Mouse (Mus musculus) testis, adult 2 months (tissue): ENCODE measurements around the gene Ahcyl2. TPM values are rescaled to one million over a fixed set of nuclear protein-coding genes. Genes with fewer than 3 reads are reported as not detected.

Experiments
- H3K27ac ChIP-seq: fragments of 200-500 bp; 2 replicates; pipeline ENCODE4 v1.5.1; 2012; ENCODE audit warnings: low read depth, low read length; ENCODE audit not compliant: control insufficient read depth, insufficient read depth
- H3K27me3 ChIP-seq: fragments of 200-500 bp; 2 replicates; pipeline ENCODE4 v1.6.1; 2012; ENCODE audit warnings: mild to moderate bottlenecking, low read length, moderate library complexity; ENCODE audit not compliant: control insufficient read depth, insufficient read depth
- H3K36me3 ChIP-seq: fragments of 200-500 bp; 2 replicates; pipeline ENCODE4 v1.6.1; 2012; ENCODE audit warnings: mild to moderate bottlenecking, low read length; ENCODE audit not compliant: control insufficient read depth, insufficient read depth
- H3K4me1 ChIP-seq: fragments of 200-500 bp; 2 replicates; pipeline ENCODE4 v1.6.1; 2012; ENCODE audit warnings: low read length; ENCODE audit not compliant: control insufficient read depth, insufficient read depth
- H3K4me3 ChIP-seq: fragments of 200-500 bp; 2 replicates; pipeline ENCODE4 v1.5.1; 2012; ENCODE audit warnings: low read depth, mild to moderate bottlenecking, low read length, moderate library complexity, mixed read lengths; ENCODE audit not compliant: control insufficient read depth
- CTCF ChIP-seq: fragments of 200-500 bp; IDR thresholded peaks from 2 replicates; pipeline ENCODE4 v1.5.1; 2012; ENCODE audit warnings: low read depth, mild to moderate bottlenecking, inconsistent platforms, low read length, moderate library complexity; ENCODE audit not compliant: control insufficient read depth, insufficient read depth, insufficient replicate concordance
- POLR2A ChIP-seq: fragments of 200-500 bp; IDR thresholded peaks from 2 replicates; pipeline ENCODE4 v1.6.1; 2012; ENCODE audit warnings: low read depth, mild to moderate bottlenecking, inconsistent platforms, low read length, moderate library complexity; ENCODE audit not compliant: control insufficient read depth
- polyA plus RNA-seq: library from polyadenylated mRNA; depleted of rRNA; stranded (reverse); fragments of >200 nt; gene quantifications from 2 replicates; pipeline ENCODE4 v1.2.3, GENCODE M21; 2012

Gene Ahcyl2
- polyA plus RNA-seq, 1 experiment: 118 TPM

DNA sequence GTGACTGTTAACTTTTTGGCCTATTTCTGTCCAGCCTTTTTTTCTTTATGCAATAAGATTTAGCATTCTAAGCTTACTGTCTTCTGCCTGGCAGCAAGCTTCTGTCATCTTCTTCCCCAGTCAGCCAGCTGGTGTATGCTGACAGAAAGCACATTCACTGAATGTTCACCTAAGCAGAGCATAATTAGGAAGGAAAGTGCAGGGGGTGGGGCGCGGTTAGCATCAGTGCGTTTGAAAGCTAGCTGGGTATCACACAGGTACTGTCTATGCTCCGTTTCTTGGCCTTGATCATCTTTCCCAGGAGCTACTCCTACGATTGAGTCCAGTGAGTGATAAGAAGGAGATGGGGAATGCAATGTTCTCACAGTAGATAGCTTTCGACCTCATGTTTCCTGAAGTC is 162.9 kb downstream of the Ahcyl2 start:
- Histone ChIP-seq H3K36me3 (peaks cover 8% of the 10 kb centered on the region), H3K27ac (no peak overlapping the region), H3K27me3 (no peaks in the 10 kb centered on the region), H3K4me3 (no peak overlapping the region), H3K4me1 (peaks cover 5% of the 10 kb centered on the region)
- no peak for TF ChIP-seq POLR2A
- TF ChIP-seq CTCF: no peak

DNA sequence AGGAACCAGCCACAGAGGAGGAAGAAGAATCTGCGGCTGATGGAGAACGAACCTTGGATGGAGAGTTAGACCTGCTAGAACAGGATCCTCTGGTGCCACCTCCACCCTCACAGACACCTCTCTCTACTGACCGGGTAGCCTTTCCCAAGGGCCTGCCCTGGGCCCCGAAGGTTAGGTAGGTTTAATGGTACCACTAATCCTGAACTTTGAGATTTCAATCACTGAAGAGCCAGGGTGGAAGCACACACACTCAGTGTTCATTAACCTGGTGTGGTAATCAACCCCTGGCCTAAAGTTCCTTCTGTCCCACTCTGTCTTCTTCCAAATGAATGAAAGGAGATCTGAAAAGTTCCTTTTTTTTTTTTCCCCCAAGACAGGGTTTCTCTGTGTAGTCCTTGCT is 163.4 kb downstream of the Ahcyl2 start:
- peaks cover 8% of the 10 kb centered on the region for H3K36me3 ChIP-seq
- no peak for TF ChIP-seq POLR2A
- no peak for TF ChIP-seq CTCF
- H3K27me3 ChIP-seq: no peaks in the 10 kb centered on the region
- peak overlapping the region; percentile 59; the same call in 1 of the 2 replicates for H3K27ac ChIP-seq
- H3K4me3 ChIP-seq: no peak overlapping the region
- peaks cover 5% of the 10 kb centered on the region for H3K4me1 ChIP-seq

DNA sequence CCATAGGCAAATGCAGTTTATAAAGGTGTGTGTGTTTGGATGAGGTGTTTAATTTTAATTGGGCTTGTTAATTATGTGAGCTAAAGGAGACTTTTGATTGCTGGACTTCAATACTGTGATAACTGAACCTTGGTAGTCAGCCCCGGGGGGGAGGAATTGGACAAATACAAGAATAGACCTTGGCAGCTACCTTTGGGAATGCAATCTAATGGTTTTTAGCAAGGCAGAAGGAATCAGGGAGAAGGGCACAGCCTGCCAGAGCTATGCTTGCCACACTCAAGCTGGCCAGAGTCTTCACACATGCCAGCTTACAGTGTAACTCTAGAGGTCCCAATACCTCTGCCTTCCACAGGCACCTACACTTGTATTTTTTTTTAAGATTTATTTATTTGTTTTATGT is 167.9 kb downstream of the Ahcyl2 start:
- H3K4me3 ChIP-seq: no peak overlapping the region

DNA sequence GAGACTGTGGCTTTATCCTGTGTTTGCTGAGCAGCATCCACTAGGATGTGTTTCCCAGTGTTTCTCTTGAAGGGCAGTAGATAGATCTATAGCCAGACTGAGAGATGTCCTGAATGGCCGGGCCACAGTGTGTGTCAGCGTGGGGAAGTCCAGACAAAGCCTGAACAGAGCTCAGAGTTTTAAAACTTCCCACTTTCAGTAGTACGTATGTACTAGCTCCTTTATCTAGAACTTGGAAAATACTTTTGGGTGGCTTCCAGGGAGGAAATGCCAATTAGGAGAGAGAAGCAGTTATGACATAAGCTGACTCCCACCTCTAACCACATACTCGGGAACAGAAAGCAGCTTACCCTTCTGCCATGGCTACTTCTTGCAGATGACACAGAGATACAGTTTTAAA is 172.6 kb downstream of the Ahcyl2 start:
- no peak for TF ChIP-seq CTCF
- no peak for TF ChIP-seq POLR2A
- no peak overlapping the region for H3K4me3 ChIP-seq
- no peaks in the 10 kb centered on the region for H3K4me1 ChIP-seq
- peaks cover 4% of the 10 kb centered on the region; the same call in 1 of the 2 replicates for H3K36me3 ChIP-seq
- H3K27me3 ChIP-seq: no peaks in the 10 kb centered on the region
- peak overlapping the region; percentile 25; the same call in 1 of the 2 replicates for H3K27ac ChIP-seq

More for the DNA sequence above, 167.9 kb downstream of the Ahcyl2 start:
- Histone ChIP-seq H3K36me3 (peaks cover 8% of the 10 kb centered on the region), H3K27ac (no peak overlapping the region), H3K4me1 (peaks cover 2% of the 10 kb centered on the region; the same call in 1 of the 2 replicates), H3K27me3 (no peaks in the 10 kb centered on the region)
- TF ChIP-seq CTCF: no peak
- TF ChIP-seq POLR2A: no peak

DNA sequence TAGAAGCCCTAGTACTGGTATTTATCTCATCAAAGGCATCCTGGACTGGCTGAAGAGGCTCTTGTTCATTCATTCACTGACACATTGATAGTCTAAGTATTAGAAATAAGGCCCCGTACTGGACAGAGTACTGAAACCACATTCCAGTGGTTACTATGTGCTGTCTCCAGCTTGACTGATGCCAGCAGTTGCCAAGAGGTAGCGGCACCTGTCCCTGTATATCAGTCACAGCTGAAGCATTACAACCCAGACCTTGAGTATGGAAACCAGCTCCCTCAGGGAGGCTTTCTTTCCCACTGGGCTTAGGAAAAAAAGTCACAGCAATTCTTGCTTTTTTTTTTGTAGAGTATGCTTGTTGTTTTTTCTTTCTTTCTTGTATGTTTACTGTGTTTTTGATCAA is 173.2 kb downstream of the Ahcyl2 start:
- Histone ChIP-seq H3K4me3 (no peak overlapping the region), H3K36me3 (peaks cover 4% of the 10 kb centered on the region; the same call in 1 of the 2 replicates), H3K27me3 (no peaks in the 10 kb centered on the region), H3K27ac (no peak overlapping the region), H3K4me1 (no peaks in the 10 kb centered on the region)
- TF ChIP-seq CTCF (no peak), POLR2A (no peak)

DNA sequence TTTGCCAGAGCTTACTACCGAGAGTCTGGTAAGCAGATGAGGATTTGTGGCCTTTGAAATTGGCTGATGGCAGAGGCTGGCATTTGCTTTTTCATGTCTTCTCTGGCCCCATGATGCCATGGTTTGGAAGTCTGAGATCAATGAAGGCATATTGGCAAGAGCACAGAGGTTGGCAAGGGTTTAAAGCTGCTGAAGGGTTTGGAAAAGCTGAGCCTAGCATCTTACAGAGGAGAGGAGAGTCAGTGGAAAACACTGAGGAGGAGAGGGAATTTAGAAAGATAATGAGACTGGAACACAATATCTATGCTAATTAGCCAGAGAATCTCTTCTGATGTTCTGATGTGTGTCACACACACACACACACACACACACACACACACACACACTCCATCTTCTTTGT is 176.7 kb downstream of the Ahcyl2 start:
- TF ChIP-seq CTCF (no peak), POLR2A (no peak)
- H3K27ac ChIP-seq: no peak overlapping the region
- no peaks in the 10 kb centered on the region for H3K27me3 ChIP-seq
- no peak overlapping the region for H3K4me3 ChIP-seq
- no peaks in the 10 kb centered on the region for H3K4me1 ChIP-seq
- H3K36me3 ChIP-seq: peaks cover 4% of the 10 kb centered on the region; the same call in 1 of the 2 replicates

DNA sequence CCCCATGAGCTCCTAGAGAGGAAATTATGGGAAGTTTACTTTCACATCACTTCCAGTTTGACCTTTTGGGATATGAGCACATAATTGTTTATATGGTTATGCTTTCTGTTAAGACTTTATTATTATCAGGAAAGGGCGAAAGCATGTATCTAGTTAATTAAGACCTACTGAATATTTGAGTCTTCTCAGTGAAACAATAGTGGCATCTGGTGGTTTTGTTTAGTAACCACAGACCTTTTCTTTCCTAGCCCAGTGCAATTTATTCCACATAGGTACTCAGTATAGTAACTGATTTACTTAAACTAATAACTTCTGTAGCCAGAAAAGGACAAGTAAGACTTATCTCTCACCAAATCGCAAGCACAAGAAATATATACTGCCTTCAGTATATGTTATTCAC is 178.8 kb downstream of the Ahcyl2 start:
- H3K27ac ChIP-seq: no peak overlapping the region
- no peaks in the 10 kb centered on the region for H3K4me1 ChIP-seq
- TF ChIP-seq CTCF (no peak), POLR2A (no peak)
- no peaks in the 10 kb centered on the region; the same call in 1 of the 2 replicates for H3K36me3 ChIP-seq
- H3K27me3 ChIP-seq: no peaks in the 10 kb centered on the region
- no peak overlapping the region for H3K4me3 ChIP-seq

DNA sequence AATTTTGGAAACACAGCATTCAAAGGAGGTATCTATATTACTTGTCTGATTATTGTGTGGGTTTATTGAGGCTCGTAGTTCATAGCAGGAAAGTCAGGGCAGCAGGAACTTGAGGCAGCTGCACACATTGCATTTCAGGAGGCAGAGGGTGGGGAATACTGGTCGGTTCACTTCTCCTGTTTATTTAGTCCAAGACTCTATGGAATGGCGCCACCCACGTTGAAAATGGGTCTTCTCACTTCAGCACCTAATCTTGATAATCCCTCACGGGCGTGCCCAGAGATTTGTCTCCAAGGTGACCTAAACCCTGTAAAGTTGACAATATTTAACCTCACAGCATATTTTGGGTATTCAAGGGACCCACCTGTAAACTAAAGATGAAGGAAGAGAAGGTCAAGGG is 180.0 kb downstream of the Ahcyl2 start:
- H3K27me3 ChIP-seq: no peaks in the 10 kb centered on the region
- H3K27ac ChIP-seq: no peak overlapping the region
- TF ChIP-seq CTCF (no peak), POLR2A (no peak)
- H3K36me3 ChIP-seq: no peaks in the 10 kb centered on the region; the same call in 1 of the 2 replicates
- no peaks in the 10 kb centered on the region for H3K4me1 ChIP-seq
- H3K4me3 ChIP-seq: no peak overlapping the region
